Mouse (Mus musculus) urinary bladder, adult 18-20 months (tissue): ENCODE results near the gene Vcam1.

ENCODE experiments used
- DNase-seq, 2 experiments: peaks; one replicate each; pipeline ENCODE4 v3.0.0; 2022; ENCODE audit warnings: low spot score in 2 of 2, mixed read lengths in 2 of 2

The Vcam1 gene

GRCm38 (mm10) chr3:116085962-116086361 lies 43.5 kb downstream of the Vcam1 start:
- no peak for DNase-seq

GRCm38 (mm10) chr3:116080939-116081676 lies 48.4 kb downstream of the Vcam1 start:
- DNase-seq, result peak in 1 of 2 experiments; percentile 6

- peak in 1 of 2 experiments; percentile 15 for DNase-seq
Measured at GRCm38 (mm10) chr3:116080166-116080788, 49.2 kb downstream of the Vcam1 start.

- no peak for DNase-seq
Measured at GRCm38 (mm10) chr3:116078490-116078889, 51.0 kb downstream of the Vcam1 start.

GRCm38 (mm10) chr3:116076739-116077138 lies 52.7 kb downstream of the Vcam1 start:
- DNase-seq, result no peak

- no peak for DNase-seq
Measured at GRCm38 (mm10) chr3:116072584-116072983, 56.9 kb downstream of the Vcam1 start.

GRCm38 (mm10) chr3:116062141-116062540 lies 67.3 kb downstream of the Vcam1 start:
- DNase-seq, result no peak

- no peak for DNase-seq
Measured at GRCm38 (mm10) chr3:116060320-116060719, 69.2 kb downstream of the Vcam1 start.
